Mouse (Mus musculus) kidney, adult 8-10 months (tissue): ENCODE results near the gene Slc44a3.

Experiments used
- DNase-seq, 2 experiments: peaks; one replicate each; pipeline ENCODE4 v3.0.0; 2022

Slc44a3 gene

DNA sequence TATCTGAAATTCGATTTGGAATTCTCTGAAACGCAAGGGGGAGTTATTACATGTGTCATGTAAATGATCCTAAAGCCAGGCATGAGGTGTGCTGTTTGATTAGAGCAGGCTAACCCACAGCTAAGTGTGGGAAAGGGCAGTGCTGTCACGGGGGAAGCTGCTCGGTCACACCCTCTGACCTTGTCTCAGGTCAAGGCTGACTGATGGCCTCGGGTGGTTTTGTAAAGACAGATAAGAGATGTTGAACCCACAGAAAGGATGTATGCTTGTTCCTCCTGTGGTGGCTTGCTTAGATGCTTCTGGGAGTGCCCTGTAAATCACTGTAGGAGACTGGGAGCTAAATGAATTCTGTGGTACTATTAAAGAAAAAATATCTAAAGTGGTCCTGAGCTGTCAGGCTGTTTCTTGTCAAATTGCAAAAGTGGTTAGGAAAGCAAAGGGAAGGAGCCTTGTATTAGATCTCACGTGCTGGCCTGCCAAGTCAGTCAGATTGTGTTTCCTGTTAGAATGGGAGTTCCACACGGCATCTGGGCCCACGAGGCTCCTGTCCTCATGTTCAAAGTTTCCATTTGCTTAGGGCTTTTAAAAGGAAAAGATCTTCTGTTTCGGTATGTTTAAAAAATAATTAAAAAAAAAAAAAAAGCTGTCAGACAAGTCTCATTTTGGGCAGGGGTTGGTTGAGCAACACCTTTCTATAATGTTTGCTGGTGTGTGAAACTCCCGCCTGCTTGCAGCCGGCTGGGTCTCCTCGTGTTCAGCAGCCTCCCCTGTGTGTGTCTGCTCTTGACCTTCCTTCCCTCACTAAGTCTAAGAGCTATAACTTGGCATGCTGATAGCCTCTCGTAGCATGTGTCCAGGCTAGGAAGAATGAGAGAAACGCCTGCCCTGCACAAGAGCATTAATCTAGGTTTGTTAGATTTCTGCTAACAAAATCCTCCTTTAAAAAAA, 73.4 kb downstream of the Slc44a3 start:
- no peak for DNase-seq

DNA sequence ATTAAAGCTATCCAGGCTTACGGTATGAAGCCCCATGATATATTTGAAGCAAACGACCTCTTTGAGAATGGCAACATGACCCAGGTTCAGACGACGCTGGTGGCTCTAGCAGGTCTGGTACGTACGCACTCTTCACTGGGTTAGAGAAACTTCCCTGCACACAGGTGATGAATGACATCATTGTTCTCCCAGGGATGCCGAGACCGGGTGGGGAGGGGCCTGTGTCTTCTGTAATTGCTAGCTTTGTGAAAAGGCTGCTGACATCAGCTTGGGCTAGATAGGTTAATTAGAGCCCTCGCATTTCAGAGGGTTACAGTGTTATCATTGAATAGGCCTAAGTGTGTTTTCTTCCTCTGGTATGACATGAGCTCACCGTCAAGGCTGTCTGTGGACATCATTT, 80.8 kb downstream of the Slc44a3 start:
- no peak for DNase-seq

GRCm38 (mm10) chr3:121449527-121449926, 82.7 kb downstream of the Slc44a3 start:
- DNase-seq: peak in 1 of 2 experiments; percentile 46

DNA sequence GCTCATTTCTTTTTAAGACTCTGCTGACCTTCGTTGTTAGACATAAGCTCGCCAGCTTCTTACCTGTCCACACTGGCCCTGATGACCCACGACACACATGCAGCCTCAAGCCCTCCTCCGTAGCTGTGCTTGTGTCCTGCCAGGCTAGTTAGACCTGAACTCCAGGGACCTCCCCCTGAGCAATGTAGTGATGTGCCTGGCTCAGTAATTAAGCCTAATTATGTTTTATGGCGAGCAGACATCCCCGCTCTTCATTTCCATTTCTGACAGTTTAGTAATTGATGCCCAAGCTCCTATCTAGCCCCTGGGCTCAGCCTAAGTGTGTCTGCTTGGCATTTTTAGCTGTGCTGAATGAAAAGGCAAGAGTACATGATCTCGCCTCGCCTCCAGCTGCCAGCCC, 83.6 kb downstream of the Slc44a3 start:
- no peak for DNase-seq

GRCm38 (mm10) chr3:121448029-121448468, 84.2 kb downstream of the Slc44a3 start:
- peak in 1 of 2 experiments; percentile 56 for DNase-seq

- DNase-seq: no peak
Observed at GRCm38 (mm10) chr3:121446454-121446853, 85.8 kb downstream of the Slc44a3 start.

DNA sequence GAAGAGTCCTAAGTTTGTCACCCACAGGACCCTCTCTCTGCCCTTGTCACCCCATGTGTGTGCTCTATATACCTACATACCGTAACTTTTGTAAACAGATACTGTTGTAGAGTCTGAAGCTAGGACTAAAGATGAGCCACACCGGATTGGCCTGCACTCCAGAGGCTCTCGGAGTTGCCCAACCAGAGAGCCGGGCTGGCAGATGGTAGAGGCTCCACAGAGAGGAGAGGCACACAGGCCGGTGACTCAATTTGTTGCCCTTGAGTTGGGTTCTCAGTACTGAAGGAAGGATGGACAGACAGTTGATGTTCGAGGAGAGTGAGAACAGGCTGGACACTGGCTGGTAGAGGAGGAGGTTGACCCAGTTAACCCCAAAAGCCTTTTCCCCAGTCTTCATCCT, 87.8 kb downstream of the Slc44a3 start:
- no peak for DNase-seq

GRCm38 (mm10) chr3:121443861-121444271, 88.3 kb downstream of the Slc44a3 start:
- no peak for DNase-seq

DNA sequence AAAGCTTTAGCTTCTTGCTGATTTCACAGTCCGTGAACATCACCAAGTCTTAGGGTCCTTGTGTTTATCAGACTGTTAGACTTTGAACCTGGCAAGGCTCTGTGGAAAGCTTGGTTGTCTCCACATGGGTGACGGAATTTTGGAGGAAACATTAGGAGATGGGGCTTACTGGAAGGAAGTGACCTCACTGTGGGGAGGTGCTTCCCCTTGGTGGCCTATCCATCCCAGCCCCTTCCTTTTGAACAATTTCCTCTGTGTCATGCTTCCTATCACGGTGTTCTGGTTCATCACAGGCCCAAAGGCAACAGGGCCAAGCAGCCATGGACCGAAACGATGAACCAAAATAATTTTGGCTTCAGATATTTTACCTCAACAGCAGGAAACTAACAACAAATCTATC, 89.9 kb downstream of the Slc44a3 start:
- DNase-seq: no peak

DNA sequence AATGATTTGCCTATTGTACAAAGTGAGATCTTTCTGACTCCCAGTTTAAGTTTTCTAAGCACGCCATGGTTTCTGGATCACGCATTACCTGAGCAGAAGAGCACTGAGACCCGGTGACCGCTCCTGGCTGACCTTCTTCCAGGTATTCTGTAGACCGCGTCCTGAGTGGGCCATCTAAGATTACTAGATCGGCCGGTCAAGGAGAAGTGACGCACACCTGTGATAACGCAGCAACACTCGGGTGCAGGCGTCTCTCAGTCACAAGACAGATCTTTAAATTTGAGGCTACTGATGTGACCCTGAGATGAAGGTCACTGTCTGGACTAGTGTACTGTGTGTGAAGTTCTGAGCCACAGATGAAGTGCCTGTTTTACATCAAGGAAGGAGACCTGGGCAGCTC, 90.7 kb downstream of the Slc44a3 start:
- DNase-seq: no peak

DNA sequence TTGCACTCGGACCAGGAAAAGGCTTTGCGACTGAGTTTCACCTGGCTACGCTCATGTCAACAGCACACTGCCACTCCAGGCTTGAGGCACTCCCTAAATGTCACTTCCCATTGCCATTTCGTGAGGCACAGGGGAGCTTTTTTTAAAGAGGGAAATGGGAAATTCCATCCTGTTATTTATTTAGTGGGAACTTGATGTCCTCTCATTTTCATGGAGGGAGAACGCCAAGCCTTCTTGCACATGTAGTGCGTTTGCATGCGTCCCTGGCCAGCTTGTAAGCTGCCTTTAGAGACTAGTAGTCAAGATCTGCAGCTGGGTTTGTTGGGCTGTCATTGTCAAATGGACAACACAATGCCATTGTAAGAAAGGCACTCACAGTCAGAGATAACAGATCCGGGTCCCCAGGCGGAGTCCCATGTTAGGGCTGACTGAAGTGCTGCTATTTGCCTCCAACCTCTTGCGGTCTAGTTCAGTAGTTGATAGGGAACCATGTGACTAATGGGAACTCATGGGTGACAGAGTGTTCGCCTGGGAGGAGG, 92.5 kb downstream of the Slc44a3 start:
- no peak for DNase-seq

GRCm38 (mm10) chr3:121437996-121438395, 94.2 kb downstream of the Slc44a3 start:
- DNase-seq: no peak

- no peak for DNase-seq
Observed at GRCm38 (mm10) chr3:121437070-121437469, 95.1 kb downstream of the Slc44a3 start.

GRCm38 (mm10) chr3:121435296-121435695, 96.9 kb downstream of the Slc44a3 start:
- no peak for DNase-seq

GRCm38 (mm10) chr3:121433968-121434533, 98.2 kb downstream of the Slc44a3 start:
- DNase-seq: no peak

- no peak for DNase-seq
Observed at GRCm38 (mm10) chr3:121433359-121433758, 98.8 kb downstream of the Slc44a3 start.

GRCm38 (mm10) chr3:121430289-121430936, 101.8 kb downstream of the Slc44a3 start:
- no peak for DNase-seq

GRCm38 (mm10) chr3:121429469-121429868, 102.7 kb downstream of the Slc44a3 start:
- no peak for DNase-seq

GRCm38 (mm10) chr3:121428696-121429259, 103.4 kb downstream of the Slc44a3 start:
- no peak for DNase-seq

DNA sequence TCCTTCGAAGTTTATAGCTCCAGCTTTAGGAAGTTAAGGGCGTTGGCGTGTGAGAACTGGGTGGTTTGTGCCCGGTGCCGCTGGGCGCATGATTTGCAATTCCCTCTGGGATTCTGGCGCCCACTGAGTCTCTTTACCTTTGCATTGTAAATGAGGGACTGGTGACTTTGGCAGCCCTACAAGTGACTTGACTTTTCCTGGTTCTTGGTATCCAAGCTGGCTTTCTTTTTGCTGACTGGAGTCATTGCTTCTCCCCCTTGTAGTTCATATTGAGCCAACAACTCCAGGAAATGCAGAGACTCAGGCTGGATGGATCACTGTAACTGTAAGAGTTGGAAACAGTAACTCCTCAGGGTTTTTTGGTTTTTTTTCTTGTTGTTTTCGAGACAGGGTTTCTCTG, 104.0 kb downstream of the Slc44a3 start:
- peak; percentile 47 to 63 for DNase-seq

DNA sequence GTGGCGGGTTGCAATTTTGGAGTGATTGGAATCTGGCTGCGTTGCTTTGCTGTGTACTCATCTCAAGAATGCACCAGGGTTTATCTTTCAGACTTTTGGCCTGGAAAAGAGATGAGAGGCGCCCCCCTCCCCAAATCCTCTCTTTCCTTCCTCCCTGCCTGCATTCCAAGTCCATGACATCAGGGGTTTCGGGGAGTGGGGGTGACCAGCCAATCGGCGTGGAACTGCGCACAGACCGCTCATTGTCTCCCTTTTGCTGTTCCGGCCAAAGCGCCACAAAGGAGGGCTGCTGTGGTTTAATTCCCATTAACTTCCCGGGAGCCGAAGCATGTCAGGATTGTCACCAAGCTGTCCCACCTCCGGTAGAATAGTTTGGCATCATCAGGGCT, 104.7 kb downstream of the Slc44a3 start:
- peak in 1 of 2 experiments; percentile 53 for DNase-seq

DNA sequence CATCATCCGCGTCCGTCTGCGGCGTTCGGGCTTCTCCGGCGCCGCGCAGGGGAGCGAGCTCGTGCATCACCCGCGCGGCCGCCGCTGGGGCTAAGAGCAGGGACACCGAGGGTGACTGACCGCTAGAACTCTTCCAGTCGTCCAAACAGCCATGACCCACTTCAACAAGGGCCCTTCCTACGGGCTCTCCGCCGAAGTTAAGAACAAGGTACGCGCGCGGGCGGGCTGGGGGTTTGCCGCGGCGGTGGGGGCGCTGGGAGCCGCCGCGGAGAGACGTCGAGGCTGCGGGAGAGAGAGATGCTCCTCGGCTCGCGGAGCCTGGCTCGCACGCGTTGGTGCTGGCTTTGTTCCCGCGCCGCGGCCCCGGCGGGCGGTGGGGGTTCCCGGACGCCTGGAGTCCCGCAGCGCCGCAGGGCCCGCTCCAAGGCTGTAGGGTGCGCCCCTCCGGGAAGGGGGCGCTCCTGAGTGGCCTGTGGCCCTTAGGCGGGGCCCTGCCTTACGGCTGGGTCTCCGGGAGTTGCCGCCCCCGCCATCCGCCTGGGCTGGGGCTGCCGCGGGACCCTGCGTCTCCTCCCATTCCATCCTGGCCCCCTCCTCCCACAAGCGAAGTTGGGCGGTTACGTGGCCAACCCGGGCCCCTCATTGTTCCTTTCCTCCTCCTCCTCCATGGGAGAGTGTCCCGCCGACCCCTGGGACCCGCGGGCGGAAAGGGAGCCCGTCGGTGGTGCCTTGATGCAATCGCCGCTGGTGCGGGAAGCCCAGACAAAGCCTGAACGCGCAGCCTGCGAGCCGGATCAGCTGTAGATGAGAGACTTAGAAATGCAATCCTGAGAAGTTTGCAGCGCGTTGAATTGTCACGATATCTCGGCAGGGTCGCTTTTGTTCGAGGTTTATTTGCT, 105.3 kb downstream of the Slc44a3 start:
- peak; percentile 70 to 76 for DNase-seq
